Mouse (Mus musculus): ENCODE results near the gene Zfp799. TPM values are rescaled to one million over a fixed set of nuclear protein-coding genes. Genes with fewer than 3 reads are reported as not detected.

Gene Zfp799
- total and polyA plus RNA-seq, 2 experiments, result 1.2 to 3.8 TPM

DNA sequence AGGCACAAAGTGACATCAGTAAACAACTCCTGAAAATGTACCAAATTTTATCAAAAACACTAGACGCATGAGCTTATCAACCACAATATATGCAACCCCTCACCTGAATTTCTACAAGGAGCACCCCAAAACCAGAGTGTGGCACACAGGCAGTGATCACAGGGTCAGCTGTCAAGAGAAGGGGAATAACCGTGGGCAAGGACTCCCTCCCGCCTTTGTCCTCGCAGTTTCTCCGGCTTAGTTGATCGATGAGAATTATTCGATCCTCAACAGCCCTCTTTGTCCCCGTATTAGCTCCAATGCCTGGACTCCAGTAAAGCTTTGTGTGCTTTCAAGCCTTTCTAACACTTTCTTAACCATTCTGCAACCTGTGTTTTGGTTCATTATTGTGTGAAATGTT is 21.1 kb downstream of the Zfp799 start:
- Histone ChIP-seq H3K27me3 (ENCODE audit: control insufficient read depth, insufficient read depth, low read length) (peaks cover 7% of the 10 kb centered on the region; the same call in 1 of the 2 replicates), H3K4me1 (ENCODE audit: control insufficient read depth, insufficient read depth, low read length) (no peaks in the 10 kb centered on the region), H3K36me3 (ENCODE audit: control insufficient read depth, insufficient read depth, low read length) (no peaks in the 10 kb centered on the region), H3K4me3 (ENCODE audit: insufficient read depth, low read depth, low read length) (no peak overlapping the region), H3K79me2 (ENCODE audit: control insufficient read depth, insufficient read depth, low read length) (no peaks in the 10 kb centered on the region), H3K27ac (replicated peaks; ENCODE audit: insufficient read depth, low read depth, low read length) (no peak overlapping the region), H3K9ac (ENCODE audit: low read depth, low read length) (no peak overlapping the region)
- no peak for DNase-seq (ENCODE audit: extremely low read depth, low read depth, low spot score)
- 8% methylated on average over 8 of the region's 8 CpGs for WGBS
- TF ChIP-seq POLR2A (IDR thresholded peaks at IDR 0.05; ENCODE audit: extremely low read depth, insufficient read depth, low read length) (no peak), CTCF (IDR thresholded peaks at IDR 0.05; ENCODE audit: low read depth, low read length) (no peak)

DNA sequence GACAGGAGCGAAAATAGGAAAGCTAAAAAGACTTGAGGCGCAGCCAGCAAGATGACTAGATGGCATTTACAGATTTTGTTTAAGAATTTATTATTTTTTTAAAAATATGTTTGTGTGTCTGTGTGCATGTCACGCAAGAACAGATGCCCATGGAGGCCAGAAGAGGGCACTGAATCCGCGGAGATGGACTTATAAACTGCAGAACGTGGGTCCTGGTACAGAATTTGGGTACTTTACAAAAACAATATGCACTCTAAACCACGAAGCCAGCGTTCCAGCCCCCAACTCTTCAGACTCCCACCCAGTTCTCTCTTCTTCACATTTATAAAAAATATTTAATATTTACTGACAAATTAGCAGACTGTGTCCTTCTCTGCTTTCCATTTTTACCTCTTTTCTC is 40.8 kb downstream of the Zfp799 start:
- Histone ChIP-seq H3K4me3 (ENCODE audit: insufficient read depth, low read depth, low read length) (no peak overlapping the region), H3K4me1 (ENCODE audit: control insufficient read depth, insufficient read depth, low read length) (peaks cover 12% of the 10 kb centered on the region), H3K79me2 (ENCODE audit: control insufficient read depth, insufficient read depth, low read length) (peaks cover 15% of the 10 kb centered on the region; the same call in 1 of the 2 replicates), H3K27me3 (ENCODE audit: control insufficient read depth, insufficient read depth, low read length) (no peaks in the 10 kb centered on the region), H3K36me3 (ENCODE audit: control insufficient read depth, insufficient read depth, low read length) (peaks cover 18% of the 10 kb centered on the region), H3K27ac (replicated peaks; ENCODE audit: insufficient read depth, low read depth, low read length) (no peak overlapping the region), H3K9ac (ENCODE audit: low read depth, low read length) (no peak overlapping the region)
- no peak for DNase-seq (ENCODE audit: extremely low read depth, low read depth, low spot score)
- TF ChIP-seq POLR2A (IDR thresholded peaks at IDR 0.05; ENCODE audit: extremely low read depth, insufficient read depth, low read length), result no peak
- no peak for TF ChIP-seq CTCF (IDR thresholded peaks at IDR 0.05; ENCODE audit: low read depth, low read length)
- WGBS, result 84% methylated on average over 8 of the region's 8 CpGs

DNA sequence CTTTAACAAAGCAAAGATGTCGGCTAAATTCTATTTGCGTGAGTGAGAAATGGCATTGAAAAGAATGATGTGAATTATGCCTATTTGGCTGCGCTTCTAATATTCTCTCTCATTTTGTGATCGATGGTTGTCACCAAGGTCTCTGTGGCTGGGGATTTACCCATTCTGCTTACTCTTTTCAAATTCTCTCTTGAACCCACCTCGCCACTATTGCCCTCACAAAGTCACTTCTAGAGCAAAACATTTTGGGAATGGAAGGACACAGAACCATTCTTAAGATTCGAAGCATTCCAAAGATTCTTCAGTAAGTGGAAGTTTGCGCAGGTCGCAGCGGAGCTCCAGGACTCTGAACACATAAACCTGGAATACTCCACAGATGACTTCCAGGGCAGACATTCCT is 41.5 kb downstream of the Zfp799 start:
- no peak for DNase-seq (ENCODE audit: extremely low read depth, low read depth, low spot score)
- peaks cover 21% of the 10 kb centered on the region for H3K36me3 ChIP-seq (ENCODE audit: control insufficient read depth, insufficient read depth, low read length)
- H3K27ac ChIP-seq (replicated peaks; ENCODE audit: insufficient read depth, low read depth, low read length), result no peak overlapping the region
- TF ChIP-seq POLR2A (IDR thresholded peaks at IDR 0.05; ENCODE audit: extremely low read depth, insufficient read depth, low read length), result no peak
- no peak for TF ChIP-seq CTCF (IDR thresholded peaks at IDR 0.05; ENCODE audit: low read depth, low read length)
- peaks cover 15% of the 10 kb centered on the region for H3K4me1 ChIP-seq (ENCODE audit: control insufficient read depth, insufficient read depth, low read length)
- peaks cover 21% of the 10 kb centered on the region; the same call in 1 of the 2 replicates for H3K79me2 ChIP-seq (ENCODE audit: control insufficient read depth, insufficient read depth, low read length)
- 11% methylated on average over 9 of the region's 9 CpGs for WGBS
- no peaks in the 10 kb centered on the region for H3K27me3 ChIP-seq (ENCODE audit: control insufficient read depth, insufficient read depth, low read length)
- no peak overlapping the region; the same call in 1 of the 2 replicates for H3K4me3 ChIP-seq (ENCODE audit: insufficient read depth, low read depth, low read length)
- no peak overlapping the region for H3K9ac ChIP-seq (ENCODE audit: low read depth, low read length)

DNA sequence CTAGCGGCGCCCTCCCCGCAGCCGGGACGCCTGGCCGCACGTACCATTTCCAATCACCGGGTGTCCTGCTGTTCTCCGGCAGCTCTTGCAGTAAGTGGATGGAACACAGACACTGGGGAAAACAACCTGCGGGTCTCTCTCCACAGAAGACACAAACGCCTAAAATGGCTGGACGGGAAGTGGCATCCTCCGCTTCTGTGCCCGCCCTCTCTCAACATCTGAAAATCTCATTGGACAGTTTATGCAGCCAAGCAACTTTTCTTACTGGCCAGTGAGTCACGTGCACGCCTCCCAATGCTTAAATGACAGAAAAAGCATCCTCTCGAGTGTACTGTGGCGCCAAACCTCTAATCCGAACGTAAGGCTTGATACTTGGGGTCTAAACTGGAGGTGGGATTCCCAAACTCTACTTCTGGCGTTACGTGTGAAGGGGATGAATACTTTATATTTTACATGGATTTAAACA is 41.9 kb downstream of the Zfp799 start, which contains the start of gene Zfp871:
TSS of gene Zfp871 (minus strand) at position 194 of the 466 bp plus-strand sequence.
- Histone ChIP-seq H3K27ac (replicated peaks; ENCODE audit: insufficient read depth, low read depth, low read length) (peak within 1 kb of the TSS; percentile 98), H3K4me3 (ENCODE audit: insufficient read depth, low read depth, low read length) (peak within 1 kb of the TSS; percentile 93), H3K4me1 (ENCODE audit: control insufficient read depth, insufficient read depth, low read length) (peaks cover 15% of the 10 kb centered on the region), H3K9ac (ENCODE audit: low read depth, low read length) (peak within 1 kb of the TSS; percentile 97), H3K27me3 (ENCODE audit: control insufficient read depth, insufficient read depth, low read length) (no peaks in the 10 kb centered on the region), H3K79me2 (ENCODE audit: control insufficient read depth, insufficient read depth, low read length) (peaks cover 25% of the 10 kb centered on the region; the same call in 1 of the 2 replicates), H3K36me3 (ENCODE audit: control insufficient read depth, insufficient read depth, low read length) (peaks cover 24% of the 10 kb centered on the region)
- no peak for TF ChIP-seq CTCF (IDR thresholded peaks at IDR 0.05; ENCODE audit: low read depth, low read length)
- peak; percentile 70; the same call in 1 of the 2 replicates for TF ChIP-seq POLR2A (IDR thresholded peaks at IDR 0.05; ENCODE audit: extremely low read depth, insufficient read depth, low read length)
- WGBS, result under 1% methylated on average over 22 of the region's 22 CpGs
- DNase-seq (ENCODE audit: extremely low read depth, low read depth, low spot score), result peak; percentile 91

DNA sequence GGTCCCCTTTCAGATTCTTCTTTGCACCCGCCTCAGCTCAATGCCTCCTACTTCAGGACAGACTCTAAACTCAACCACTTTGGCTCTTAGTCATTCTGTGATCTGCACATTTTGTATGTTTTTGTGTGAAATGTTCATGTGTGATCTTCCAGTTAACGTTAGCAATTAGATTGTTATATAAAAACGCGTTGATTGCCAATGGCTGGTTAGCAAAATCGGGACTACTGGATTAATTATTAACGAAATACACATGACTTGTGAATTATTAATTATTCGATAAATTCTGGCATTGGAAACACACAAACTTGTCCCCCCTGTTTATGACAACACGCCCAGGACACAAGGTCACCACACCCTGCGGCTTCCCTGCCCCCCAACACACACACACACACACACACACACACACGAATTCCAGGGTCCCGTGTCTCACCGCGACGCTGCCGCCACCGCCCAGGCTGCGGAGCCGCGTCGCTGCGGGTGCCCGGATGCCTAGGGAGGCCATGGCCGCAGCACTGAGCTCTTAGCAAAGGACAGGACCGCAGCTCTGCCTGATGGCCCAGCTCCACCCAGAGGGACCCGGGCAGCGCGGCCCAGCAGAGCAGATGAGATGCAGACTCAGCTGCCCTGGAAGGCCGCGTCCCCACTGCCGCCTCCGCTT is 42.5 kb downstream of the Zfp799 start:
- peak overlapping the region; percentile 98 for H3K27ac ChIP-seq (replicated peaks; ENCODE audit: insufficient read depth, low read depth, low read length)
- H3K4me3 ChIP-seq (ENCODE audit: insufficient read depth, low read depth, low read length), result peak overlapping the region; percentile 93
- peak overlapping the region; percentile 97 for H3K9ac ChIP-seq (ENCODE audit: low read depth, low read length)
- peaks cover 28% of the 10 kb centered on the region; the same call in 1 of the 2 replicates for H3K79me2 ChIP-seq (ENCODE audit: control insufficient read depth, insufficient read depth, low read length)
- H3K27me3 ChIP-seq (ENCODE audit: control insufficient read depth, insufficient read depth, low read length), result no peaks in the 10 kb centered on the region
- peak; percentile 90 for DNase-seq (ENCODE audit: extremely low read depth, low read depth, low spot score)
- peaks cover 26% of the 10 kb centered on the region for H3K36me3 ChIP-seq (ENCODE audit: control insufficient read depth, insufficient read depth, low read length)
- 0% methylated on average over 31 of the region's 31 CpGs for WGBS
- peaks cover 15% of the 10 kb centered on the region for H3K4me1 ChIP-seq (ENCODE audit: control insufficient read depth, insufficient read depth, low read length)
- TF ChIP-seq POLR2A (IDR thresholded peaks at IDR 0.05; ENCODE audit: extremely low read depth, insufficient read depth, low read length) (no peak), CTCF (IDR thresholded peaks at IDR 0.05; ENCODE audit: low read depth, low read length) (no peak)

DNA sequence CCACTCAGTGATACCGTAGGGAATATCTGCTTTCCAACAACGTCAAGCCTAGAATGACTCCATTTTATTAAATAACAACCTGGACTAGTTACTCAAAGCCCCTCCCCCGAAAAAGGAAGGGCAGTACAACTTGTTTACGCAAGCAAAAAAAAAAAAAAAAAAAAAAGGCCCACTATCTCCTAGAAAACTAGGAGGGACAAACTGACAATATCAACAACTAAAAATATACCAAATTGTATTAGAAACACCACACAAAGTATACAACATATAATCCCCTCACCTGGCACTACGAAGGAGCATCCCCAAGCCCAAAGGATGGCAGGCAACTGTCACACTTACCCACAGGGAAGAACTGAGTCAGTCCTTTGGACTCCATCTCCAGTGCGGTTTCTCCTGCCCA is 43.1 kb downstream of the Zfp799 start:
- peak; percentile 69 for DNase-seq (ENCODE audit: extremely low read depth, low read depth, low spot score)
- WGBS, result 10% methylated on average over 6 of the region's 6 CpGs

More for the DNA sequence above, 43.1 kb downstream of the Zfp799 start:
- no peak for TF ChIP-seq POLR2A (IDR thresholded peaks at IDR 0.05; ENCODE audit: extremely low read depth, insufficient read depth, low read length)
- H3K27ac ChIP-seq (replicated peaks; ENCODE audit: insufficient read depth, low read depth, low read length), result peak overlapping the region; percentile 67
- H3K9ac ChIP-seq (ENCODE audit: low read depth, low read length), result peak overlapping the region; percentile 33
- H3K79me2 ChIP-seq (ENCODE audit: control insufficient read depth, insufficient read depth, low read length), result peaks cover 32% of the 10 kb centered on the region; the same call in 1 of the 2 replicates
- H3K36me3 ChIP-seq (ENCODE audit: control insufficient read depth, insufficient read depth, low read length), result peaks cover 30% of the 10 kb centered on the region
- peak overlapping the region; percentile 93 for H3K4me3 ChIP-seq (ENCODE audit: insufficient read depth, low read depth, low read length)
- H3K4me1 ChIP-seq (ENCODE audit: control insufficient read depth, insufficient read depth, low read length), result peaks cover 15% of the 10 kb centered on the region
- H3K27me3 ChIP-seq (ENCODE audit: control insufficient read depth, insufficient read depth, low read length), result no peaks in the 10 kb centered on the region
